ENCODE assay signal across 9 mouse cellular contexts in the genomic region with DNA sequence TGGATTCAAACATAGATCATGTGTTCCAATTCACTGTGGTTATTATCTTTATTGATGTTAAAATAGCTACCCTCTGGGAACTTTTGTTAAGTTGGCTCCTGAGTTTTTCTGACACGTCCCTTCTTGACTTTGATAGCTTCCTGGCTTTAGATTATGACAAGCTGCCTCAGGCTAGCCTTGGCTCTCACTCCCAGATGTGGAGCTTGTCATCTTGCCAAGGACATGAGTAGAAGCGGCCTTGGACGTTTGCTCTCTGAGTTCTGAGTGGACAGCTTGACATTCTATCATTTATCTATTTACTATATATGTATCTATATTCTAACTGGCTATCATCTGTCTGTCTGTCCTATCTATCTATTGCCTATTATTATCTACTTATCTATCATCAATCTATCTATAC.
"Had no signal": no experiment of that assay in that cellular context is flagged by ENCODE, and none has a peak within 500 bp of the region (broad histone marks: within the 10 kb centered on the region; RNA-seq: fewer than 3 reads in every experiment).

No protein-coding gene starts in this region.

- H3K4me2 ChIP-seq: liver, embryonic 11.5 days; liver, embryonic 15.5 days; lung, embryonic 15.5 days; midbrain, embryonic 13.5 days had no signal

- H3K27me3 ChIP-seq: liver, embryonic 15.5 days; lung, embryonic 15.5 days; midbrain, embryonic 13.5 days had no signal

- H3K4me3 ChIP-seq: left cerebral cortex, adult 2 months; limb, embryonic 10.5 days; liver, embryonic 15.5 days; lung, embryonic 15.5 days; midbrain, embryonic 13.5 days had no signal

- H3K9ac ChIP-seq: liver, embryonic 15.5 days; lung, embryonic 15.5 days; midbrain, embryonic 13.5 days had no signal

- H3K27ac ChIP-seq: left cerebral cortex, adult 2 months; limb, embryonic 10.5 days; liver, embryonic 15.5 days; lung, embryonic 15.5 days; midbrain, embryonic 13.5 days had no signal

- DNase-seq: kidney, postnatal 14 days; right cerebral cortex, postnatal 25 days; thymus, postnatal 4 days had no signal

- H3K4me1 ChIP-seq: limb, embryonic 10.5 days; liver, embryonic 15.5 days; lung, embryonic 15.5 days; midbrain, embryonic 13.5 days had no signal

- H3K36me3 ChIP-seq: limb, embryonic 10.5 days; liver, embryonic 15.5 days; lung, embryonic 15.5 days; midbrain, embryonic 13.5 days had no signal

- H3K9me3 ChIP-seq: limb, embryonic 10.5 days; liver, embryonic 15.5 days; lung, embryonic 15.5 days; midbrain, embryonic 13.5 days had no signal

- ATAC-seq: midbrain, embryonic 13.5 days had no signal
